Mouse (Mus musculus) MEL (cell line): ENCODE data around the gene Crcp. TPM values are rescaled to one million over a fixed set of nuclear protein-coding genes. Genes with fewer than 3 reads are reported as not detected.

Experiments used
- DNase-seq: peaks from one replicate; pipeline ENCODE4 v3.0.0; 2011; ENCODE audit warnings: low read depth, low spot score
- H3K27ac ChIP-seq: 2 replicates; pipeline ENCODE4 v1.5.1; 2012; ENCODE audit warnings: low read depth, mild to moderate bottlenecking, control low read depth, low read length, moderate library complexity; ENCODE audit not compliant: control insufficient read depth
- H3K27me3 ChIP-seq, 2 experiments: fragments of 150-350 bp in 1 of 2; sonication (generic) in 1 of 2; 2 replicates each; pipeline ENCODE4 v1.6.1; 2012; ENCODE audit warnings: low read length in 2 of 2, mild to moderate bottlenecking in 2 of 2, improper control_type of control experiment in 1 of 2, moderate library complexity in 1 of 2; ENCODE audit not compliant: insufficient read depth in 2 of 2, control insufficient read depth in 1 of 2
- H3K36me3 ChIP-seq, 2 experiments: 2 replicates each; pipeline ENCODE4 v1.6.1; 2012 to 2014; ENCODE audit warnings: low read length in 2 of 2, improper control_type of control experiment in 1 of 2, inconsistent platforms in 1 of 2, mild to moderate bottlenecking in 1 of 2; ENCODE audit not compliant: insufficient read depth in 2 of 2, control insufficient read depth in 1 of 2
- H3K4me1 ChIP-seq, 2 experiments: fragments of 150-350 bp in 1 of 2; sonication (generic) in 1 of 2; 2 replicates each; pipeline ENCODE4 v1.6.1; 2012; ENCODE audit warnings: low read length in 2 of 2, improper control_type of control experiment in 1 of 2, mild to moderate bottlenecking in 1 of 2; ENCODE audit not compliant: insufficient read depth in 2 of 2, control insufficient read depth in 1 of 2
- H3K4me3 ChIP-seq, 2 experiments: fragments of 150-350 bp in 1 of 2; sonication (generic) in 1 of 2; 2 replicates each; pipeline ENCODE4 v1.5.1; 2012; ENCODE audit warnings: low read depth in 2 of 2, low read length in 2 of 2, mild to moderate bottlenecking in 2 of 2, moderate library complexity in 2 of 2, control low read depth in 1 of 2, improper control_type of control experiment in 1 of 2; ENCODE audit not compliant: control insufficient read depth in 1 of 2, insufficient read depth in 1 of 2
- H3K79me2 ChIP-seq: 2 replicates; pipeline ENCODE4 v1.6.1; 2012; ENCODE audit warnings: mild to moderate bottlenecking, low read length, moderate library complexity; ENCODE audit not compliant: control insufficient read depth, poor library complexity, insufficient read depth
- H3K9ac ChIP-seq: 2 replicates; pipeline ENCODE4 v1.6.1; 2012; ENCODE audit warnings: low read depth, mild to moderate bottlenecking, control low read depth, low read length, moderate library complexity; ENCODE audit not compliant: control insufficient read depth, poor library complexity, severe bottlenecking
- H3K9me3 ChIP-seq: fragments of 150-350 bp; sonication (generic); replicated peaks from 2 replicates; pipeline ENCODE4 v1.6.1; 2012; ENCODE audit warnings: mild to moderate bottlenecking, low read length, improper control_type of control experiment, moderate library complexity; ENCODE audit not compliant: insufficient read depth
- CHD1 ChIP-seq: IDR thresholded peaks from 2 replicates; pipeline ENCODE4 v1.6.1; 2012; ENCODE audit warnings: low read depth, mild to moderate bottlenecking, inconsistent platforms, low read length, improper control_type of control experiment
- CTCF ChIP-seq, 3 experiments: IDR thresholded peaks in 2 of 3; conservative IDR thresholded peaks in 1 of 3; 2 replicates each; pipeline ENCODE4 v1.5.1; 2011 to 2012; ENCODE audit warnings: low read length in 3 of 3, low read depth in 2 of 3, mild to moderate bottlenecking in 2 of 3, improper control_type of control experiment in 1 of 3, inconsistent platforms in 1 of 3, mixed read lengths in 1 of 3, moderate library complexity in 1 of 3; ENCODE audit not compliant: control insufficient read depth in 1 of 3, insufficient read depth in 1 of 3, poor library complexity in 1 of 3, severe bottlenecking in 1 of 3
- E2F4 ChIP-seq: IDR thresholded peaks from 2 replicates; pipeline ENCODE4 v1.6.1; 2011; ENCODE audit warnings: low read depth, low read length, improper control_type of control experiment, borderline replicate concordance
- ELF1 ChIP-seq: IDR thresholded peaks from 2 replicates; pipeline ENCODE4 v1.6.1; 2014; ENCODE audit warnings: low read depth, mild to moderate bottlenecking, inconsistent platforms, low read length, improper control_type of control experiment, moderate library complexity
- EP300 ChIP-seq, 2 experiments: IDR thresholded peaks; 2 replicates each; pipeline ENCODE4 v1.6.1; 2011; ENCODE audit warnings: improper control_type of control experiment in 2 of 2, low read length in 2 of 2, low read depth in 1 of 2, mild to moderate bottlenecking in 1 of 2
- ETS1 ChIP-seq: IDR thresholded peaks from 2 replicates; pipeline ENCODE4 v1.6.1; 2012; ENCODE audit warnings: low read depth, mild to moderate bottlenecking, inconsistent platforms, low read length, improper control_type of control experiment, moderate library complexity
- GABPA ChIP-seq: IDR thresholded peaks from 2 replicates; pipeline ENCODE4 v1.6.1; 2012; ENCODE audit warnings: low read depth, mild to moderate bottlenecking, inconsistent platforms, low read length, improper control_type of control experiment, moderate library complexity
- HCFC1 ChIP-seq: IDR thresholded peaks from 2 replicates; pipeline ENCODE4 v1.6.1; 2012; ENCODE audit warnings: low read depth, mild to moderate bottlenecking, inconsistent platforms, low read length, improper control_type of control experiment, moderate library complexity
- JUND ChIP-seq: IDR thresholded peaks from 2 replicates; pipeline ENCODE4 v1.6.1; 2011; ENCODE audit warnings: low read depth, mild to moderate bottlenecking, improper control_type of control experiment, low read length
- KAT2A ChIP-seq: conservative IDR thresholded peaks from 2 replicates; pipeline ENCODE4 v1.6.1; 2012; ENCODE audit warnings: low read depth, low read length, improper control_type of control experiment, inconsistent platforms
- MAFK ChIP-seq: IDR thresholded peaks from 2 replicates; pipeline ENCODE4 v1.6.1; 2011; ENCODE audit warnings: low read depth, mild to moderate bottlenecking, low read length, improper control_type of control experiment, borderline replicate concordance
- MAX ChIP-seq: IDR thresholded peaks from 2 replicates; pipeline ENCODE4 v1.6.1; 2011; ENCODE audit warnings: low read length, improper control_type of control experiment
- MAZ ChIP-seq: IDR thresholded peaks from 2 replicates; pipeline ENCODE4 v1.6.1; 2012; ENCODE audit warnings: low read depth, mild to moderate bottlenecking, inconsistent platforms, low read length, improper control_type of control experiment
- MEF2A ChIP-seq: IDR thresholded peaks from 2 replicates; pipeline ENCODE4 v1.6.1; 2014; ENCODE audit warnings: low read depth, mild to moderate bottlenecking, inconsistent platforms, low read length, improper control_type of control experiment; ENCODE audit not compliant: poor library complexity, insufficient replicate concordance, severe bottlenecking; ENCODE audit errors: extremely low read depth
- MXI1 ChIP-seq: IDR thresholded peaks from 2 replicates; pipeline ENCODE4 v1.6.1; 2011; ENCODE audit warnings: mild to moderate bottlenecking, low read depth, low read length, improper control_type of control experiment
- MYB ChIP-seq: IDR thresholded peaks from 2 replicates; pipeline ENCODE4 v1.6.1; 2011; ENCODE audit warnings: mild to moderate bottlenecking, low read depth, low read length, improper control_type of control experiment
- MYC ChIP-seq: IDR thresholded peaks from 2 replicates; pipeline ENCODE4 v1.6.1; 2011; ENCODE audit warnings: low read depth, mild to moderate bottlenecking, low read length, improper control_type of control experiment, moderate library complexity
- NELFE ChIP-seq: IDR thresholded peaks from 2 replicates; pipeline ENCODE4 v1.6.1; 2011; ENCODE audit warnings: low read depth, low read length, improper control_type of control experiment
- NRF1 ChIP-seq: IDR thresholded peaks from 2 replicates; pipeline ENCODE4 v1.6.1; 2014; ENCODE audit warnings: low read depth, mild to moderate bottlenecking, inconsistent platforms, low read length, improper control_type of control experiment, moderate library complexity; ENCODE audit not compliant: poor library complexity, insufficient read depth, severe bottlenecking
- POLR2A ChIP-seq, 2 experiments: IDR thresholded peaks; 2 replicates each; pipeline ENCODE4 v1.6.1; 2011 to 2012; ENCODE audit warnings: low read length in 2 of 2, mild to moderate bottlenecking in 2 of 2, control low read depth in 1 of 2, improper control_type of control experiment in 1 of 2, low read depth in 1 of 2, moderate library complexity in 1 of 2; ENCODE audit not compliant: control insufficient read depth in 1 of 2, insufficient read depth in 1 of 2, poor library complexity in 1 of 2
- POLR2AphosphoS2 ChIP-seq: IDR thresholded peaks from 2 replicates; pipeline ENCODE4 v1.6.1; 2011; ENCODE audit warnings: low read length, improper control_type of control experiment
- POLR2AphosphoS5 ChIP-seq: IDR thresholded peaks from 2 replicates; pipeline ENCODE4 v1.6.1; 2012; ENCODE audit warnings: low read depth, borderline replicate concordance, mild to moderate bottlenecking, inconsistent platforms, low read length, moderate library complexity, mixed read lengths
- RAD21 ChIP-seq: IDR thresholded peaks from 2 replicates; pipeline ENCODE4 v1.6.1; 2011; ENCODE audit warnings: mild to moderate bottlenecking, low read depth, low read length, improper control_type of control experiment
- RCOR1 ChIP-seq: IDR thresholded peaks from 2 replicates; pipeline ENCODE4 v1.6.1; 2012; ENCODE audit warnings: low read depth, mild to moderate bottlenecking, inconsistent platforms, low read length, improper control_type of control experiment
- SIN3A ChIP-seq: IDR thresholded peaks from 2 replicates; pipeline ENCODE4 v1.6.1; 2012; ENCODE audit warnings: low read length, improper control_type of control experiment, inconsistent platforms
- SMC3 ChIP-seq: IDR thresholded peaks from 2 replicates; pipeline ENCODE4 v1.6.1; 2011; ENCODE audit warnings: low read depth, low read length, improper control_type of control experiment
- TAL1 ChIP-seq: IDR thresholded peaks from 2 replicates; pipeline ENCODE4 v1.6.1; 2012; ENCODE audit warnings: mild to moderate bottlenecking, inconsistent platforms, low read length, moderate library complexity, mixed read lengths
- TBP ChIP-seq: IDR thresholded peaks from 2 replicates; pipeline ENCODE4 v1.8.0; 2011; ENCODE audit warnings: low read depth, low read length, improper control_type of control experiment
- TCF12 ChIP-seq: IDR thresholded peaks from 2 replicates; pipeline ENCODE4 v1.6.1; 2014; ENCODE audit warnings: low read depth, mild to moderate bottlenecking, inconsistent platforms, low read length, improper control_type of control experiment, moderate library complexity
- UBTF ChIP-seq: IDR thresholded peaks from 2 replicates; pipeline ENCODE4 v1.6.1; 2012; ENCODE audit warnings: low read depth, mild to moderate bottlenecking, inconsistent platforms, low read length, improper control_type of control experiment, moderate library complexity, borderline replicate concordance; ENCODE audit not compliant: insufficient read depth
- USF1 ChIP-seq: IDR thresholded peaks from 2 replicates; pipeline ENCODE4 v1.6.1; 2014; ENCODE audit warnings: low read depth, mild to moderate bottlenecking, inconsistent platforms, low read length, improper control_type of control experiment, moderate library complexity
- ZKSCAN1 ChIP-seq: IDR thresholded peaks from 2 replicates; pipeline ENCODE4 v1.6.1; 2012; ENCODE audit warnings: low read depth, mild to moderate bottlenecking, inconsistent platforms, low read length, improper control_type of control experiment, moderate library complexity
- ZMIZ1 ChIP-seq: IDR thresholded peaks from 2 replicates; pipeline ENCODE4 v1.6.1; 2012; ENCODE audit warnings: low read depth, mild to moderate bottlenecking, inconsistent platforms, low read length, improper control_type of control experiment, moderate library complexity
- ZNF384 ChIP-seq: IDR thresholded peaks from 2 replicates; pipeline ENCODE4 v1.6.1; 2012; ENCODE audit warnings: low read depth, mild to moderate bottlenecking, inconsistent platforms, low read length, improper control_type of control experiment
- polyA plus RNA-seq, 2 experiments: library from polyadenylated mRNA; stranded (reverse) in 1 of 2; unstranded in 1 of 2; fragments of >175 nt in 1 of 2; fragments of >200 nt in 1 of 2; gene quantifications; 2 replicates each; pipeline versions ENCODE4 v1.2.1 to v1.2.4; 2012; ENCODE audit warnings: low replicate concordance in 2 of 2, low read depth in 1 of 2; ENCODE audit not compliant: insufficient read length in 2 of 2, insufficient read depth in 1 of 2, missing spikeins in 1 of 2
- total RNA-seq: library from RNA; depleted of rRNA; stranded (reverse); fragments of 300-350 nt; gene quantifications from 2 replicates; pipeline ENCODE4 v1.2.3, GENCODE M21; 2012; rRNA removed

The Crcp gene
- total RNA-seq (60.9 and 69.6 TPM in 2 replicates), polyA plus RNA-seq (10 to 100 TPM in 1 of 2 experiments, not detected in 1; 56.2 TPM)

GRCm38 (mm10) chr5:130029142-130029897, at the start of gene Crcp, which contains the start of gene Asl:
Crcp (plus strand) TSS chr5:130029290.
Asl (minus strand) TSS chr5:130029247.
- peaks cover 0 to 9% of the 10 kb centered on the region in 2 experiments; a peak in 2 of 4 replicates for H3K4me1 ChIP-seq
- H3K27me3 ChIP-seq = no peaks in the 10 kb centered on the region
- DNase-seq = peak; percentile 90
- no peak for TF ChIP-seq GABPA
- no peak for TF ChIP-seq MAFK
- no peak for TF ChIP-seq SMC3
- TF ChIP-seq MAX = peak; percentile 74; the same call in 1 of the 2 replicates
- no peak for TF ChIP-seq TAL1
- TF ChIP-seq POLR2AphosphoS2 = peak; percentile 70; the same call in 1 of the 2 replicates
- peak; percentile 84; the same call in 1 of the 2 replicates for TF ChIP-seq MYC
- no peak for TF ChIP-seq MYB
- TF ChIP-seq TCF12 = peak; percentile 48; the same call in 1 of the 2 replicates
- no peak for TF ChIP-seq MEF2A
- no peak for TF ChIP-seq JUND
- no peak for TF ChIP-seq POLR2AphosphoS5
- TF ChIP-seq UBTF = no peak
- peak; percentile 59; the same call in 1 of the 2 replicates for TF ChIP-seq ZMIZ1
- no peak for TF ChIP-seq CTCF (IDR thresholded peaks at IDR 0.05 in 2 of 3, conservative IDR thresholded peaks at IDR 0.05 in 1 of 3; ENCODE audit: control insufficient read depth in 1 of 3, insufficient read depth in 1 of 3, low read depth in 2 of 3, low read length in 3 of 3, poor library complexity in 1 of 3, severe bottlenecking in 1 of 3)
- TF ChIP-seq NELFE = peak; percentile 93
- TF ChIP-seq USF1 = no peak
- 0 out of 2 replicates have a peak, but pooled peaks have one; percentile 66 for TF ChIP-seq MAZ
- no peak for TF ChIP-seq ZNF384
- no peak for TF ChIP-seq CHD1
- TF ChIP-seq RAD21 = no peak
- peak; percentile 72; the same call in 1 of the 2 replicates for TF ChIP-seq KAT2A
- TF ChIP-seq RCOR1 = no peak
- TF ChIP-seq TBP = peak; percentile 71
- TF ChIP-seq ETS1 = no peak
- TF ChIP-seq POLR2A (IDR thresholded peaks at IDR 0.05; ENCODE audit: control insufficient read depth in 1 of 2, insufficient read depth in 1 of 2, low read depth in 1 of 2, low read length in 2 of 2, poor library complexity in 1 of 2) = peak; percentile 65 to 96
- peak; percentile 95 for TF ChIP-seq HCFC1
- TF ChIP-seq ZKSCAN1 = no peak
- peak; percentile 72 for TF ChIP-seq NRF1
- TF ChIP-seq SIN3A = peak; percentile 88; the same call in 1 of the 2 replicates
- TF ChIP-seq E2F4 = no peak
- TF ChIP-seq EP300 (IDR thresholded peaks at IDR 0.05; ENCODE audit: low read depth in 1 of 2, low read length in 2 of 2) = 0 out of 4 replicates have a peak, but pooled peaks of 1 of the 2 experiments have one; percentile 31
- peak; percentile 87 for TF ChIP-seq MXI1
- TF ChIP-seq ELF1 = peak; percentile 93

More at GRCm38 (mm10) chr5:130029142-130029897, at the start of gene Crcp, which contains the start of gene Asl:
- Histone ChIP-seq H3K79me2 (peaks cover 28% of the 10 kb centered on the region), H3K27ac (peak within 1 kb of the TSS; percentile 96), H3K36me3 (peaks cover 0 to 4% of the 10 kb centered on the region in 2 experiments; a peak in 2 of 4 replicates), H3K9me3 (no peaks in the 10 kb centered on the region), H3K4me3 (peak within 1 kb of the TSS; percentile 67 to 94), H3K9ac (peak within 1 kb of the TSS; percentile 97)
